Mouse (Mus musculus) heart, embryonic 10.5 days (tissue): ENCODE data around the gene H2al1b. TPM values are rescaled to one million over a fixed set of nuclear protein-coding genes. Genes with fewer than 3 reads are reported as not detected.
"Not testable (repeated sequence)": the region's sequence is repeated elsewhere in the genome, so short reads cannot be mapped to it uniquely, and the experiment has no call there.

ENCODE experiments used
- DNase-seq: peaks from one replicate; pipeline ENCODE4 v3.0.0-alpha.2; 2017; ENCODE audit warnings: low spot score
- H3K27ac ChIP-seq: fragments of 300-500 bp; sonication (generic); 2 replicates; pipeline ENCODE4 v1.5.1; 2016; ENCODE audit warnings: mild to moderate bottlenecking
- H3K27me3 ChIP-seq: fragments of 300-500 bp; sonication (generic); 2 replicates; pipeline ENCODE4 v1.6.1; 2016; ENCODE audit warnings: mild to moderate bottlenecking; ENCODE audit not compliant: poor library complexity, insufficient read depth, severe bottlenecking
- H3K36me3 ChIP-seq: fragments of 300-500 bp; sonication (generic); 2 replicates; pipeline ENCODE4 v1.6.1; 2016; ENCODE audit warnings: mild to moderate bottlenecking, moderate library complexity
- H3K4me1 ChIP-seq: fragments of 300-500 bp; sonication (generic); 2 replicates; pipeline ENCODE4 v1.6.1; 2016; ENCODE audit warnings: mild to moderate bottlenecking
- H3K4me3 ChIP-seq: fragments of 300-500 bp; sonication (generic); 2 replicates; pipeline ENCODE4 v1.5.1; 2016; ENCODE audit warnings: mild to moderate bottlenecking, moderate library complexity
- H3K9me3 ChIP-seq: fragments of 300-500 bp; sonication (generic); 2 replicates; pipeline ENCODE4 v1.6.1; 2016; ENCODE audit warnings: mild to moderate bottlenecking, moderate library complexity
- WGBS: fragments of 180-500 bp; shearing (Covaris S2); methylation state at CpG from one replicate; pipeline ENCODE4 v1.1.7; 2016; 5-methylcytosine and 5-hydroxymethylcytosine counted together
- polyA plus RNA-seq: library from polyadenylated mRNA; unstranded; fragments of >200 nt; fragmentation: Nextera tagmentation; extraction: Ambion mirVana; gene quantifications from 2 replicates; pipeline ENCODE4 v1.2.1, GENCODE M21; 2016

Gene H2al1b
- not detected in 2 replicates for polyA plus RNA-seq

- not testable (repeated sequence) for H3K4me1 ChIP-seq, H3K27me3 ChIP-seq, H3K27ac ChIP-seq, H3K4me3 ChIP-seq, H3K36me3 ChIP-seq, DNase-seq, H3K9me3 ChIP-seq
- WGBS, result 76% methylated on average over 1 of the region's 3 CpGs
Measured at GRCm38 (mm10) chrX:11302132-11302531, at the start of gene H2al1b. H2al1b (plus strand) TSS chrX:11302432.

- DNase-seq, result no peak
- Histone ChIP-seq H3K27me3 (peaks cover 27% of the 10 kb centered on the region; the same call in 1 of the 2 replicates), H3K9me3 (no peaks in the 10 kb centered on the region), H3K4me3 (no peak overlapping the region), H3K36me3 (no peaks in the 10 kb centered on the region), H3K27ac (0 out of 2 replicates have a peak overlapping the region, but pooled peaks have one; percentile 36), H3K4me1 (peaks cover 4% of the 10 kb centered on the region; the same call in 1 of the 2 replicates)
- WGBS, result 46% methylated on average over 5 of the region's 5 CpGs
Measured at GRCm38 (mm10) chrX:11254062-11254461, 48.2 kb upstream of the H2al1b start.

- WGBS, result 39% methylated on average over 11 of the region's 11 CpGs
- peaks cover 26% of the 10 kb centered on the region; the same call in 1 of the 2 replicates for H3K27me3 ChIP-seq
- DNase-seq, result no peak
- no peaks in the 10 kb centered on the region for H3K9me3 ChIP-seq
- no peak overlapping the region for H3K27ac ChIP-seq
- peaks cover 4% of the 10 kb centered on the region; the same call in 1 of the 2 replicates for H3K4me1 ChIP-seq
- H3K4me3 ChIP-seq, result no peak overlapping the region
- H3K36me3 ChIP-seq, result no peaks in the 10 kb centered on the region
Measured at GRCm38 (mm10) chrX:11254521-11255207, 47.6 kb upstream of the H2al1b start.

GRCm38 (mm10) chrX:11255564-11256360, 46.5 kb upstream of the H2al1b start:
- no peak for DNase-seq

GRCm38 (mm10) chrX:11264918-11265317, 37.3 kb upstream of the H2al1b start:
- no peaks in the 10 kb centered on the region for H3K36me3 ChIP-seq
- H3K4me1 ChIP-seq, result no peaks in the 10 kb centered on the region
- 73% methylated on average over 8 of the region's 8 CpGs for WGBS
- H3K9me3 ChIP-seq, result no peaks in the 10 kb centered on the region
- no peak overlapping the region for H3K4me3 ChIP-seq
- H3K27ac ChIP-seq, result no peak overlapping the region
- no peak for DNase-seq
- H3K27me3 ChIP-seq, result peaks cover 20% of the 10 kb centered on the region; the same call in 1 of the 2 replicates

More at GRCm38 (mm10) chrX:11255564-11256360, 46.5 kb upstream of the H2al1b start:
- H3K4me1 ChIP-seq, result peaks cover 4% of the 10 kb centered on the region; the same call in 1 of the 2 replicates
- no peak overlapping the region for H3K4me3 ChIP-seq
- H3K27ac ChIP-seq, result no peak overlapping the region
- WGBS, result 50% methylated on average over 8 of the region's 8 CpGs
- no peaks in the 10 kb centered on the region for H3K36me3 ChIP-seq
- H3K9me3 ChIP-seq, result no peaks in the 10 kb centered on the region
- H3K27me3 ChIP-seq, result peaks cover 26% of the 10 kb centered on the region; the same call in 1 of the 2 replicates

- peaks cover 20% of the 10 kb centered on the region; the same call in 1 of the 2 replicates for H3K27me3 ChIP-seq
- no peak overlapping the region for H3K27ac ChIP-seq
- H3K4me3 ChIP-seq, result no peak overlapping the region
- H3K36me3 ChIP-seq, result no peaks in the 10 kb centered on the region
- H3K9me3 ChIP-seq, result no peaks in the 10 kb centered on the region
- 57% methylated on average over 7 of the region's 7 CpGs for WGBS
- H3K4me1 ChIP-seq, result no peaks in the 10 kb centered on the region
- DNase-seq, result no peak
Measured at GRCm38 (mm10) chrX:11267791-11268190, 34.4 kb upstream of the H2al1b start.

GRCm38 (mm10) chrX:11269074-11269473, 33.2 kb upstream of the H2al1b start:
- Histone ChIP-seq H3K9me3 (no peaks in the 10 kb centered on the region), H3K27me3 (peaks cover 20% of the 10 kb centered on the region; the same call in 1 of the 2 replicates), H3K36me3 (no peaks in the 10 kb centered on the region), H3K27ac (no peak overlapping the region), H3K4me3 (no peak overlapping the region), H3K4me1 (no peaks in the 10 kb centered on the region)
- no peak for DNase-seq
- 73% methylated on average over 3 of the region's 3 CpGs for WGBS

GRCm38 (mm10) chrX:11273190-11273589, 29.0 kb upstream of the H2al1b start:
- Histone ChIP-seq H3K27ac (no peak overlapping the region), H3K27me3 (peaks cover 19% of the 10 kb centered on the region; the same call in 1 of the 2 replicates), H3K4me1 (no peaks in the 10 kb centered on the region), H3K4me3 (no peak overlapping the region), H3K36me3 (no peaks in the 10 kb centered on the region), H3K9me3 (no peaks in the 10 kb centered on the region)
- WGBS, result 76% methylated on average over 3 of the region's 3 CpGs
- no peak for DNase-seq

GRCm38 (mm10) chrX:11277083-11277482, 25.1 kb upstream of the H2al1b start:
- no peak overlapping the region for H3K27ac ChIP-seq
- 73% methylated on average over 6 of the region's 6 CpGs for WGBS

GRCm38 (mm10) chrX:11280741-11281140, 21.5 kb upstream of the H2al1b start:
- DNase-seq, result no peak

More at GRCm38 (mm10) chrX:11277083-11277482, 25.1 kb upstream of the H2al1b start:
- no peaks in the 10 kb centered on the region for H3K4me1 ChIP-seq
- no peaks in the 10 kb centered on the region for H3K36me3 ChIP-seq
- no peak for DNase-seq
- H3K9me3 ChIP-seq, result no peaks in the 10 kb centered on the region
- peaks cover 8% of the 10 kb centered on the region; the same call in 1 of the 2 replicates for H3K27me3 ChIP-seq
- H3K4me3 ChIP-seq, result no peak overlapping the region

GRCm38 (mm10) chrX:11288306-11288882, 13.8 kb upstream of the H2al1b start:
- Histone ChIP-seq H3K36me3 (no peaks in the 10 kb centered on the region), H3K4me1 (no peaks in the 10 kb centered on the region), H3K4me3 (no peak overlapping the region), H3K9me3 (no peaks in the 10 kb centered on the region), H3K27me3 (peaks cover 16% of the 10 kb centered on the region; the same call in 1 of the 2 replicates), H3K27ac (no peak overlapping the region)
- no peak for DNase-seq
- 57% methylated on average over 14 of the region's 14 CpGs for WGBS

More at GRCm38 (mm10) chrX:11280741-11281140, 21.5 kb upstream of the H2al1b start:
- Histone ChIP-seq H3K27me3 (peaks cover 8% of the 10 kb centered on the region; the same call in 1 of the 2 replicates), H3K27ac (no peak overlapping the region), H3K4me1 (no peaks in the 10 kb centered on the region), H3K4me3 (no peak overlapping the region), H3K36me3 (no peaks in the 10 kb centered on the region), H3K9me3 (no peaks in the 10 kb centered on the region)
- 82% methylated on average over 2 of the region's 2 CpGs for WGBS

GRCm38 (mm10) chrX:11289244-11289643, 13.0 kb upstream of the H2al1b start:
- Histone ChIP-seq H3K4me3 (no peak overlapping the region), H3K27me3 (peaks cover 22% of the 10 kb centered on the region; the same call in 1 of the 2 replicates), H3K27ac (no peak overlapping the region), H3K36me3 (no peaks in the 10 kb centered on the region), H3K9me3 (no peaks in the 10 kb centered on the region), H3K4me1 (no peaks in the 10 kb centered on the region)
- 58% methylated on average over 4 of the region's 4 CpGs for WGBS
- no peak for DNase-seq
